ENCODE assay signal across 9 mouse cellular contexts in genomic region chr2:32566536-32567063, GRCm38 (mm10). TPM values are rescaled to one million over a fixed set of nuclear protein-coding genes. Genes with fewer than 3 reads are reported as not detected.
DNase-seq lines count a peak whose midpoint lies in the region; ATAC-seq and TF ChIP-seq lines count a peak whose summit lies in the region.
"Had no signal": no experiment of that assay in that cellular context is flagged by ENCODE, and none has a peak within 500 bp of the region (broad histone marks: within the 10 kb centered on the region; RNA-seq: fewer than 3 reads in every experiment).

No protein-coding gene starts in this region.

- no peaks in the 10 kb centered on the region for H3K79me2 ChIP-seq in heart, adult 2 months (replicated peaks; ENCODE audit: control insufficient read depth, insufficient read depth, low read length)

- no peaks in the 10 kb centered on the region for H3K36me3 ChIP-seq in heart, adult 2 months (ENCODE audit: control insufficient read depth, insufficient read depth, low read length)
- H3K36me3 ChIP-seq in E14TG2a.4 (ENCODE audit: insufficient read depth, low read length), result peaks cover 74% of the 10 kb centered on the region
- peaks cover 66% of the 10 kb centered on the region for H3K36me3 ChIP-seq in lung, embryonic 15.5 days

- intact Hi-C loops in heart, adult 2 months (cut with DNase I), result loop anchor here (1.0 kb wide), 3 partner anchors 29 to 162 kb away; no protein-coding TSS in a partner anchor
- intact Hi-C loops in heart, postnatal 25 days (cut with DNase I), result loop anchor here (1.0 to 5.0 kb wide), 4 partner anchors 28 to 162 kb away; no protein-coding TSS in a partner anchor

- H3K9ac ChIP-seq in heart, adult 2 months (ENCODE audit: low read depth, low read length), result no peak overlapping the region
- H3K9ac ChIP-seq in lung, embryonic 15.5 days, result no peak overlapping the region

- no peak for TF ChIP-seq POLR2A in heart, adult 2 months (IDR thresholded peaks at IDR 0.05; ENCODE audit: insufficient read depth, low read depth, low read length)

- WGBS in heart, adult 2 months, result 32% methylated on average over 4 of the region's 4 CpGs
- WGBS in lung, embryonic 15.5 days, result 40% methylated on average over 4 of the region's 4 CpGs

- no peaks in the 10 kb centered on the region for H3K9me3 ChIP-seq in E14TG2a.4 (ENCODE audit: low read length)
- no peaks in the 10 kb centered on the region for H3K9me3 ChIP-seq in lung, embryonic 15.5 days

- DNase-seq in heart, adult 2 months, result peak; percentile 70 to 72
- no peak for DNase-seq in heart, postnatal 25 days (ENCODE audit: low spot score)
- DNase-seq in c-Kit-positive CD71-positive TER-119-positive erythroid progenitor cells, embryonic 14.5 days (ENCODE audit: low spot score), result peak; percentile 65
- DNase-seq in gastrocnemius, adult 18-20 months (ENCODE audit: low spot score), result peak; percentile 81
- DNase-seq in kidney, adult 8-10 months, result peak; percentile 67 to 71
- peak; percentile 45 to 71 for DNase-seq in spleen, postnatal 10 days (ENCODE audit: low spot score in 2 of 2)

- no peak overlapping the region for H3K27ac ChIP-seq in heart, adult 2 months
- 0 out of 2 replicates have a peak overlapping the region, but pooled peaks have one; percentile 6 for H3K27ac ChIP-seq in lung, embryonic 15.5 days

- no peaks in the 10 kb centered on the region; the same call in 1 of the 2 replicates for H3K4me1 ChIP-seq in heart, adult 2 months (ENCODE audit: control insufficient read depth, insufficient read depth, low read length)
- H3K4me1 ChIP-seq in E14TG2a.4 (replicated peaks; ENCODE audit: low read depth, low read length), result peaks cover 16% of the 10 kb centered on the region
- H3K4me1 ChIP-seq in lung, embryonic 15.5 days, result peaks cover 4% of the 10 kb centered on the region

- no peak overlapping the region for H3K4me3 ChIP-seq in heart, adult 2 months
- H3K4me3 ChIP-seq in E14TG2a.4 (replicated peaks; ENCODE audit: low read length), result no peak overlapping the region
- H3K4me3 ChIP-seq in lung, embryonic 15.5 days, result no peak overlapping the region

- H3K4me2 ChIP-seq in lung, embryonic 15.5 days, result no peak overlapping the region

- peak; percentile 92 for TF ChIP-seq CTCF in heart, adult 2 months (IDR thresholded peaks at IDR 0.05)
- TF ChIP-seq CTCF in E14TG2a.4 (conservative IDR thresholded peaks at IDR 0.05; ENCODE audit: low read length), result peak; percentile 97

- peak; percentile 98 for TF ChIP-seq EP300 in heart, adult 2 months (IDR thresholded peaks at IDR 0.05; ENCODE audit: insufficient read depth, low read depth, low read length)

- H3K27me3 ChIP-seq in heart, adult 2 months (ENCODE audit: control insufficient read depth, insufficient read depth, low read length), result no peaks in the 10 kb centered on the region
- no peaks in the 10 kb centered on the region for H3K27me3 ChIP-seq in E14TG2a.4 (ENCODE audit: insufficient read depth, low read length)
- H3K27me3 ChIP-seq in lung, embryonic 15.5 days, result no peaks in the 10 kb centered on the region

- no peak for ATAC-seq in lung, embryonic 15.5 days (ENCODE audit: borderline replicate concordance, extremely low read depth, low FRiP score, low TSS enrichment)

RNA-seq across cellular contexts. Expression of gene Dpm2, which starts 4.1 kb away (rescaled TPM):
- total RNA-seq in heart, adult 2 months (2021), result 10 to 100 TPM; 17.4 to 18.0 TPM
- 65.3 and 69.2 TPM in 2 replicates for polyA plus RNA-seq in heart, adult 2 months (2012; rRNA removed)
- total RNA-seq in heart, postnatal 25 days (2021), result 10 to 100 TPM; 18.6 to 23.3 TPM
- total RNA-seq in gastrocnemius, adult 18-20 months (2021), result 10 to 100 TPM; 11.7 to 12.6 TPM
- polyA plus RNA-seq in lung, embryonic 15.5 days (2015; fragmentation: Nextera tagmentation; extraction: Ambion mirVana), result 101 and 107 TPM in 2 replicates

RNA-seq across cellular contexts. Expression of gene Pip5kl1, which starts 8.0 kb away (rescaled TPM):
- total RNA-seq in heart, adult 2 months (2021), result not detected
- 0.25 TPM in 1 of 2 replicates, not detected in the other for polyA plus RNA-seq in heart, adult 2 months (2012; rRNA removed)
- total RNA-seq in heart, postnatal 25 days (2021), result not detected
- not detected for total RNA-seq in gastrocnemius, adult 18-20 months (2021)
- 0.30 and 0.39 TPM in 2 replicates for polyA plus RNA-seq in lung, embryonic 15.5 days (2015; fragmentation: Nextera tagmentation; extraction: Ambion mirVana)

RNA-seq across cellular contexts. Expression of gene 9430097D07Rik, which starts 8.9 kb away (rescaled TPM):
- total RNA-seq in heart, adult 2 months (2021), result not detected
- not detected in 2 replicates for polyA plus RNA-seq in heart, adult 2 months (2012; rRNA removed)
- total RNA-seq in heart, postnatal 25 days (2021), result not detected
- not detected for total RNA-seq in gastrocnemius, adult 18-20 months (2021)
- 0.29 TPM in 1 of 2 replicates, not detected in the other for polyA plus RNA-seq in lung, embryonic 15.5 days (2015; fragmentation: Nextera tagmentation; extraction: Ambion mirVana)
- total RNA-seq: adrenal gland, postnatal 4 days had no signal

RNA-seq across cellular contexts. Expression of gene St6galnac4, which starts 20.3 kb away (rescaled TPM):
- 10 to 100 TPM; 16.2 to 17.8 TPM for total RNA-seq in heart, adult 2 months (2021)
- polyA plus RNA-seq in heart, adult 2 months (2012; rRNA removed), result 25.2 and 28.6 TPM in 2 replicates
- 10 to 100 TPM; 17.7 to 21.4 TPM for total RNA-seq in heart, postnatal 25 days (2021)
- total RNA-seq in gastrocnemius, adult 18-20 months (2021), result 10 to 100 TPM; 13.5 to 19.8 TPM
- polyA plus RNA-seq in lung, embryonic 15.5 days (2015; fragmentation: Nextera tagmentation; extraction: Ambion mirVana), result 25.9 and 26.1 TPM in 2 replicates

RNA-seq across cellular contexts. Expression of gene Fam102a, which starts 31.5 kb away (rescaled TPM):
- total RNA-seq in heart, adult 2 months (2021), result 1 to 10 TPM; 7.0 to 7.1 TPM
- 9.2 and 10.6 TPM in 2 replicates for polyA plus RNA-seq in heart, adult 2 months (2012; rRNA removed)
- 1 to 10 TPM; 7.8 to 9.2 TPM for total RNA-seq in heart, postnatal 25 days (2021)
- total RNA-seq in gastrocnemius, adult 18-20 months (2021), result 1 to 10 TPM; 2.0 to 2.6 TPM
- polyA plus RNA-seq in lung, embryonic 15.5 days (2015; fragmentation: Nextera tagmentation; extraction: Ambion mirVana), result 12.3 and 12.6 TPM in 2 replicates
